Mouse (Mus musculus): ENCODE data around the gene Olfr1197.

The Olfr1197 gene

GRCm38 (mm10) chr2:88732266-88732665 lies at the start of gene Olfr1197:
Gene Olfr1197, minus strand, starts transcription at chr2:88732366.
- DNase-seq (ENCODE audit: low spot score) = no peak

- DNase-seq (ENCODE audit: low spot score) = no peak
These were observed 38.2 kb upstream of the Olfr1197 start, which contains the start of gene Olfr1200 for GRCm38 (mm10) chr2:88770388-88770787. Gene Olfr1200, minus strand, starts transcription at chr2:88770488.

GRCm38 (mm10) chr2:88760369-88760768 lies 28.2 kb upstream of the Olfr1197 start, which contains the start of gene Olfr1199:
Gene Olfr1199, minus strand, starts transcription at chr2:88760469.
- DNase-seq (ENCODE audit: low spot score) = no peak

- no peak for DNase-seq (ENCODE audit: low spot score)
These were observed 19.1 kb upstream of the Olfr1197 start, which contains the start of gene Olfr1198 for GRCm38 (mm10) chr2:88751270-88751669. Gene Olfr1198, minus strand, starts transcription at chr2:88751370.

- DNase-seq (ENCODE audit: low spot score) = no peak
These were observed 11.2 kb upstream of the Olfr1197 start for GRCm38 (mm10) chr2:88743379-88743778.

GRCm38 (mm10) chr2:88704497-88704896 lies 27.7 kb downstream of the Olfr1197 start, which contains the start of gene Olfr1196:
Gene Olfr1196, minus strand, starts transcription at chr2:88704597.
- DNase-seq (ENCODE audit: low spot score) = no peak

GRCm38 (mm10) chr2:88689087-88689486 lies 43.1 kb downstream of the Olfr1197 start, which contains the start of gene Olfr1195:
Gene Olfr1195, minus strand, starts transcription at chr2:88689187.
- no peak for DNase-seq (ENCODE audit: low spot score)

All from layer of hippocampus, adult 9-10 months (tissue).